Mouse (Mus musculus) left cerebral cortex, adult 9 months (tissue): Measurements from ENCODE around the gene Prl7d1.
"Not testable (repeated sequence)": the region's sequence is repeated elsewhere in the genome, so short reads cannot be mapped to it uniquely, and the experiment has no call there.

ENCODE experiments used
- DNase-seq, 2 experiments: peaks; one replicate each; pipeline ENCODE4 v3.0.0; 2022; ENCODE audit warnings: low spot score in 2 of 2

Gene Prl7d1

GRCm38 (mm10) chr13:27716636-27717035, at the start of gene Prl7d1:
Gene Prl7d1, minus strand, starts transcription at chr13:27716736.
- no peak for DNase-seq

DNA sequence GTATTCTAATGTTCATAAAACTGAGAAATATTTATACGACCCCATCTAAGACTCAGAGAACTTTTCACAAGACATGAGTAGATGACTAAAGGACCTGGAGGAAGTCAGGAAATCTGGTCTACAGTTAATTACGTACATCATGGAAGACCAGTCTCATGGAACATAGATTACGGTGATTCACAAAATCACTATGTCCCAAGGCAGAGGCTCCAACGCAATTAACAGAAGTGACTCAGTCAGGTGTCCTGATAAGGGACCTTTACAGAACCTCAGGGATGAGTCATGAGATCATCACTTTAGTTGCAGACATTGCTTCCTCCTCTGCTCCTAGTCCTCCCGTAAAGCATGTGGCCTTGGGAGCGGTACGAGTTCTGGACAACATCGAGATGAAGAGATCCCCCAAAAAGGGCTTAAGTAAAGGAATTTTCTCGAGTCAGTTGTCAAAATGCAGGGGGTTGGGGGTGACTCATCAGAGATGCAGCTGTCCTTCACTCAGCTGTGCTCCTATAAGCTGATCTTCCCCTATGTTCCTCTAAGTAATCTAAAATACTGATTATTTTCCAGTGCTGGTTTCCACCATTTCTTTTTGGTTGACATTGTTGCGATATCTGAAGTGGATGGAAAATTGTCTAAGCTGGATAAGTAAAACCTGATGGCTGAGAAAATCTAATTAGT, 18.1 kb upstream of the Prl7d1 start:
- DNase-seq, result no peak

DNA sequence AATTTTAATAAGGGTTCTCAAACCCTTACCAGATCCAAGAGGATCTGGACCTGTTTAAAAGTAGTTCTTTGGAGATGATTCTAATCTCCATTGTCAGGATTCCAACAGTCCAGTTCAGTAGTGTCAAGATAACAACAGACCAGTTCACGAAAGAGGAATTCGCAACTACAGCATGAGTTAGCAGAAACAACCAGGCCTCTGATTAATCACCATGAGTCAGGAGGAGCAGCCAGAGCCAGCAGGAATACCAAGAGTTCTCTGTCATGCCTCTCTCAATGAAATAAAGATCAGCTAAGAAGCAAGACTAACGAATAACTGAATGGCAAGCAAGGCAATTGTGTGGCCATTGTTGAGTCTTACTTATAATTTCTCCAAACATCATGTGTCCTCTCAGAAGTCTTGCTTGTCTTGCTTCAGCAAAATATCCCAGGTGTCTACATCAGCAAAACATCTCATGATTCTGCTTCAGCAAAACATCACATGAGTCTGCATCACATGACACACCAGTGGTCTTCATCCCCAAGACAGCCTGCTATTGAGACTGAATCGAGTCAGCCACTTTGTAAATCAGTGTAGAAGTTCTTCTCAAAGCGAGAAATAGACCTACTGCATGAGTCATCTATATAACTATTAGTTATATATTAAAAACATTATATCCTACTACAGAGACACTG, 13.9 kb upstream of the Prl7d1 start:
- DNase-seq, result not testable (repeated sequence)

- not testable (repeated sequence) for DNase-seq
These were observed 8.5 kb upstream of the Prl7d1 start for GRCm38 (mm10) chr13:27725057-27725456.

- DNase-seq, result no peak
These were observed 10.0 kb downstream of the Prl7d1 start for GRCm38 (mm10) chr13:27706521-27706920.

- no peak for DNase-seq
These were observed 48.6 kb downstream of the Prl7d1 start, which contains the start of gene Prl7a2 for GRCm38 (mm10) chr13:27667936-27668335. Gene Prl7a2, minus strand, starts transcription at chr13:27668036.

DNA sequence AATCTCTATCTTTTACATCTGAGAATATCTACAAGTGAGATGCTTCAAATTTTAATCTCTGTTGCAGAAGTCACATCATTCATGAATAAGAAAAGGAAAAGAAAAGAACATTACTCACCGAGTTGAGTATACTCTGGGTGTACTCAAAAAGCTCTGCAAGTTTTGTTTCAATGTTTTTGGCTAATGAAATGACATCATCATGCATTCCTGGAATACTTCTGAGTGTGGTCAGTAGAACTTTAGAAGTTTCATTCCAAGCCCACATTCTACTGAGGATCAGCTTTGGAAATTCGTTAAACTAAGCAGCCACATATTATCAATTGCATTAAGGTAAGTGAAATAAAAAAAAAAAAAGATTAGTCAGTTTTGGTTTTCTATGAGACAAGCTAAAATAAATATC, 55.8 kb downstream of the Prl7d1 start:
- no peak for DNase-seq
